Mouse (Mus musculus) thymus, adult 2 months (tissue): Measurements from ENCODE around the gene Ccm2l.

ENCODE experiments used
- CTCF ChIP-seq: fragments of 200-500 bp; IDR thresholded peaks from 2 replicates; pipeline ENCODE4 v1.5.1; 2012; ENCODE audit warnings: mild to moderate bottlenecking, control low read depth, low read length, moderate library complexity, borderline replicate concordance; ENCODE audit not compliant: control insufficient read depth, poor library complexity, insufficient read depth; ENCODE audit errors: extremely low read depth
- POLR2A ChIP-seq: fragments of 200-500 bp; IDR thresholded peaks from 2 replicates; pipeline ENCODE4 v1.6.1; 2012; ENCODE audit warnings: mild to moderate bottlenecking, low read length, control low read depth, moderate library complexity; ENCODE audit not compliant: control insufficient read depth, poor library complexity, insufficient read depth; ENCODE audit errors: extremely low read depth

GRCm38 (mm10) chr2:153122701-153123100, 56.9 kb downstream of the Ccm2l start:
- TF ChIP-seq CTCF (no peak), POLR2A (no peak)
